Mouse (Mus musculus): ENCODE data around the gene Trim14. TPM values are rescaled to one million over a fixed set of nuclear protein-coding genes. Genes with fewer than 3 reads are reported as not detected.

Gene Trim14
- polyA plus RNA-seq, 1 experiment from 2014 or later = 8.2 TPM

- Histone ChIP-seq H3K4me3 (ENCODE audit: low read depth, low read length) (no peak overlapping the region), H3K4me1 (ENCODE audit: control insufficient read depth, low read depth, low read length) (peaks cover 19% of the 10 kb centered on the region), H3K9me3 (replicated peaks; ENCODE audit: control insufficient read depth, low read length) (no peaks in the 10 kb centered on the region), H3K27ac (ENCODE audit: low read length) (peak overlapping the region; percentile 63), H3K36me3 (ENCODE audit: control insufficient read depth, insufficient read depth) (no peaks in the 10 kb centered on the region), H3K4me2 (ENCODE audit: low read depth, low read length) (peak overlapping the region; percentile 6; the same call in 1 of the 2 replicates), H3K9ac (ENCODE audit: low read depth, low read length) (no peak overlapping the region), H3K27me3 (ENCODE audit: control insufficient read depth, insufficient read depth, low read depth, low read length) (no peaks in the 10 kb centered on the region)
- 0 out of 2 replicates have a peak, but pooled peaks have one; percentile 25 for ATAC-seq (ENCODE audit: low read depth)
- WGBS (ENCODE audit: insufficient replicate concordance) = 52% methylated on average over 9 of the region's 9 CpGs
Measured at GRCm38 (mm10) chr4:46555762-46556161, 19.8 kb upstream of the Trim14 start.

GRCm38 (mm10) chr4:46554295-46555069 is 18.5 kb upstream of the Trim14 start:
- Histone ChIP-seq H3K9ac (ENCODE audit: low read depth, low read length) (no peak overlapping the region), H3K9me3 (replicated peaks; ENCODE audit: control insufficient read depth, low read length) (no peaks in the 10 kb centered on the region), H3K4me2 (ENCODE audit: low read depth, low read length) (no peak overlapping the region), H3K4me3 (ENCODE audit: low read depth, low read length) (no peak overlapping the region), H3K27me3 (ENCODE audit: control insufficient read depth, insufficient read depth, low read depth, low read length) (no peaks in the 10 kb centered on the region), H3K36me3 (ENCODE audit: control insufficient read depth, insufficient read depth) (no peaks in the 10 kb centered on the region), H3K4me1 (ENCODE audit: control insufficient read depth, low read depth, low read length) (peaks cover 19% of the 10 kb centered on the region), H3K27ac (ENCODE audit: low read length) (peak overlapping the region; percentile 56)
- ATAC-seq (ENCODE audit: low read depth) = peak; percentile 57; the same call in 1 of the 2 replicates
- 52% methylated on average over 10 of the region's 10 CpGs for WGBS (ENCODE audit: insufficient replicate concordance)

- H3K9me3 ChIP-seq (replicated peaks; ENCODE audit: control insufficient read depth, low read length) = no peaks in the 10 kb centered on the region
- peaks cover 15% of the 10 kb centered on the region for H3K4me1 ChIP-seq (ENCODE audit: control insufficient read depth, low read depth, low read length)
- ATAC-seq (ENCODE audit: low read depth) = no peak; the same call in 1 of the 2 replicates
- no peaks in the 10 kb centered on the region for H3K27me3 ChIP-seq (ENCODE audit: control insufficient read depth, insufficient read depth, low read depth, low read length)
- WGBS (ENCODE audit: insufficient replicate concordance) = 38% methylated on average over 1 of the region's 1 CpGs
- no peaks in the 10 kb centered on the region for H3K36me3 ChIP-seq (ENCODE audit: control insufficient read depth, insufficient read depth)
- H3K4me3 ChIP-seq (ENCODE audit: low read depth, low read length) = no peak overlapping the region
- H3K9ac ChIP-seq (ENCODE audit: low read depth, low read length) = no peak overlapping the region
- no peak overlapping the region for H3K4me2 ChIP-seq (ENCODE audit: low read depth, low read length)
- H3K27ac ChIP-seq (ENCODE audit: low read length) = peak overlapping the region; percentile 56
Measured at GRCm38 (mm10) chr4:46553864-46554263, 17.9 kb upstream of the Trim14 start.

- no peak for ATAC-seq (ENCODE audit: low read depth)
- no peaks in the 10 kb centered on the region for H3K27me3 ChIP-seq (ENCODE audit: control insufficient read depth, insufficient read depth, low read depth, low read length)
- H3K4me2 ChIP-seq (ENCODE audit: low read depth, low read length) = no peak overlapping the region
- no peaks in the 10 kb centered on the region for H3K9me3 ChIP-seq (replicated peaks; ENCODE audit: control insufficient read depth, low read length)
- H3K4me1 ChIP-seq (ENCODE audit: control insufficient read depth, low read depth, low read length) = peaks cover 7% of the 10 kb centered on the region
- H3K36me3 ChIP-seq (ENCODE audit: control insufficient read depth, insufficient read depth) = no peaks in the 10 kb centered on the region
- no peak overlapping the region for H3K27ac ChIP-seq (ENCODE audit: low read length)
- H3K4me3 ChIP-seq (ENCODE audit: low read depth, low read length) = no peak overlapping the region
- WGBS (ENCODE audit: insufficient replicate concordance) = 44% methylated on average over 8 of the region's 8 CpGs
- H3K9ac ChIP-seq (ENCODE audit: low read depth, low read length) = no peak overlapping the region
Measured at GRCm38 (mm10) chr4:46550406-46550805, 14.5 kb upstream of the Trim14 start.

GRCm38 (mm10) chr4:46549979-46550378 is 14.0 kb upstream of the Trim14 start:
- no peaks in the 10 kb centered on the region for H3K9me3 ChIP-seq (replicated peaks; ENCODE audit: control insufficient read depth, low read length)
- no peak overlapping the region for H3K4me2 ChIP-seq (ENCODE audit: low read depth, low read length)
- ATAC-seq (ENCODE audit: low read depth) = no peak
- no peaks in the 10 kb centered on the region for H3K27me3 ChIP-seq (ENCODE audit: control insufficient read depth, insufficient read depth, low read depth, low read length)
- no peak overlapping the region for H3K4me3 ChIP-seq (ENCODE audit: low read depth, low read length)
- 56% methylated on average over 10 of the region's 10 CpGs for WGBS (ENCODE audit: insufficient replicate concordance)
- H3K4me1 ChIP-seq (ENCODE audit: control insufficient read depth, low read depth, low read length) = peaks cover 7% of the 10 kb centered on the region
- H3K27ac ChIP-seq (ENCODE audit: low read length) = no peak overlapping the region
- H3K9ac ChIP-seq (ENCODE audit: low read depth, low read length) = no peak overlapping the region
- H3K36me3 ChIP-seq (ENCODE audit: control insufficient read depth, insufficient read depth) = no peaks in the 10 kb centered on the region

- no peak overlapping the region for H3K9ac ChIP-seq (ENCODE audit: low read depth, low read length)
- no peak overlapping the region for H3K4me3 ChIP-seq (ENCODE audit: low read depth, low read length)
- no peak overlapping the region for H3K27ac ChIP-seq (ENCODE audit: low read length)
- H3K36me3 ChIP-seq (ENCODE audit: control insufficient read depth, insufficient read depth) = no peaks in the 10 kb centered on the region
- H3K27me3 ChIP-seq (ENCODE audit: control insufficient read depth, insufficient read depth, low read depth, low read length) = no peaks in the 10 kb centered on the region
- no peak for ATAC-seq (ENCODE audit: low read depth)
- H3K9me3 ChIP-seq (replicated peaks; ENCODE audit: control insufficient read depth, low read length) = no peaks in the 10 kb centered on the region
- H3K4me2 ChIP-seq (ENCODE audit: low read depth, low read length) = no peak overlapping the region
- H3K4me1 ChIP-seq (ENCODE audit: control insufficient read depth, low read depth, low read length) = no peaks in the 10 kb centered on the region
- WGBS (ENCODE audit: insufficient replicate concordance) = 59% methylated on average over 6 of the region's 6 CpGs
Measured at GRCm38 (mm10) chr4:46546709-46547108, 10.8 kb upstream of the Trim14 start.

GRCm38 (mm10) chr4:46545498-46545897 is 9.6 kb upstream of the Trim14 start:
- no peaks in the 10 kb centered on the region for H3K27me3 ChIP-seq (ENCODE audit: control insufficient read depth, insufficient read depth, low read depth, low read length)
- H3K9ac ChIP-seq (ENCODE audit: low read depth, low read length) = no peak overlapping the region
- no peak overlapping the region for H3K4me2 ChIP-seq (ENCODE audit: low read depth, low read length)
- WGBS (ENCODE audit: insufficient replicate concordance) = 52% methylated on average over 9 of the region's 9 CpGs
- H3K36me3 ChIP-seq (ENCODE audit: control insufficient read depth, insufficient read depth) = no peaks in the 10 kb centered on the region
- no peaks in the 10 kb centered on the region for H3K4me1 ChIP-seq (ENCODE audit: control insufficient read depth, low read depth, low read length)
- H3K4me3 ChIP-seq (ENCODE audit: low read depth, low read length) = no peak overlapping the region
- H3K27ac ChIP-seq (ENCODE audit: low read length) = no peak overlapping the region
- no peaks in the 10 kb centered on the region for H3K9me3 ChIP-seq (replicated peaks; ENCODE audit: control insufficient read depth, low read length)
- ATAC-seq (ENCODE audit: low read depth) = peak; percentile 19; the same call in 1 of the 2 replicates

- Histone ChIP-seq H3K4me2 (ENCODE audit: low read depth, low read length) (no peak overlapping the region), H3K27ac (ENCODE audit: low read length) (no peak overlapping the region), H3K27me3 (ENCODE audit: control insufficient read depth, insufficient read depth, low read depth, low read length) (no peaks in the 10 kb centered on the region), H3K4me1 (ENCODE audit: control insufficient read depth, low read depth, low read length) (no peaks in the 10 kb centered on the region), H3K4me3 (ENCODE audit: low read depth, low read length) (no peak overlapping the region), H3K9ac (ENCODE audit: low read depth, low read length) (no peak overlapping the region), H3K9me3 (replicated peaks; ENCODE audit: control insufficient read depth, low read length) (no peaks in the 10 kb centered on the region), H3K36me3 (ENCODE audit: control insufficient read depth, insufficient read depth) (no peaks in the 10 kb centered on the region)
- ATAC-seq (ENCODE audit: low read depth) = no peak
- WGBS (ENCODE audit: insufficient replicate concordance) = 20% methylated on average over 1 of the region's 1 CpGs
Measured at GRCm38 (mm10) chr4:46544313-46544712, 8.4 kb upstream of the Trim14 start.

GRCm38 (mm10) chr4:46543366-46544050 is 7.6 kb upstream of the Trim14 start:
- WGBS (ENCODE audit: insufficient replicate concordance) = 76% methylated on average over 13 of the region's 13 CpGs
- Histone ChIP-seq H3K27me3 (ENCODE audit: control insufficient read depth, insufficient read depth, low read depth, low read length) (no peaks in the 10 kb centered on the region), H3K27ac (ENCODE audit: low read length) (no peak overlapping the region), H3K4me2 (ENCODE audit: low read depth, low read length) (no peak overlapping the region), H3K9ac (ENCODE audit: low read depth, low read length) (no peak overlapping the region), H3K4me3 (ENCODE audit: low read depth, low read length) (no peak overlapping the region), H3K4me1 (ENCODE audit: control insufficient read depth, low read depth, low read length) (no peaks in the 10 kb centered on the region), H3K9me3 (replicated peaks; ENCODE audit: control insufficient read depth, low read length) (no peaks in the 10 kb centered on the region), H3K36me3 (ENCODE audit: control insufficient read depth, insufficient read depth) (no peaks in the 10 kb centered on the region)
- ATAC-seq (ENCODE audit: low read depth) = no peak

All from liver, embryonic 16.5 days (tissue).